Mouse (Mus musculus) intestine, postnatal 0 days (tissue): ENCODE measurements at regions not wholly inside any gene's neighbourhood (a gene's known extent, or its start where the extent isn't known, plus 50 kb on each side); places are given as distances from the start of the nearest gene placed in this dataset.

ENCODE experiments used
- ATAC-seq: fragments of 200-750 bp; cut with Nextera tagmentation; 2 replicates; pipeline ENCODE4 v1.8.0; 2017; ENCODE audit warnings: mild to moderate bottlenecking, moderate TSS enrichment, moderate library complexity
- H3K27ac ChIP-seq: fragments of 300-500 bp; sonication (generic); 2 replicates; pipeline ENCODE4 v1.5.1; 2014; ENCODE audit warnings: mild to moderate bottlenecking, low read depth, low read length, moderate library complexity
- H3K27me3 ChIP-seq: fragments of 300-500 bp; sonication (generic); replicated peaks from 2 replicates; pipeline ENCODE4 v1.6.1; 2014; ENCODE audit warnings: low read length, mixed read lengths; ENCODE audit not compliant: control insufficient read depth, insufficient read depth
- H3K36me3 ChIP-seq: fragments of 300-500 bp; sonication (generic); 2 replicates; pipeline ENCODE4 v1.6.1; 2014; ENCODE audit warnings: mild to moderate bottlenecking, moderate library complexity; ENCODE audit not compliant: control insufficient read depth, insufficient read depth
- H3K4me1 ChIP-seq: fragments of 300-500 bp; sonication (generic); replicated peaks from 2 replicates; pipeline ENCODE4 v1.6.1; 2014; ENCODE audit warnings: antibody characterized with exemption, low read length, mixed read lengths; ENCODE audit not compliant: control insufficient read depth, insufficient read depth
- H3K4me2 ChIP-seq: fragments of 300-500 bp; sonication (generic); replicated peaks from 2 replicates; pipeline ENCODE4 v1.6.1; 2014; ENCODE audit warnings: low read depth, mild to moderate bottlenecking, moderate library complexity
- H3K4me3 ChIP-seq: fragments of 300-500 bp; sonication (generic); 2 replicates; pipeline ENCODE4 v1.5.1; 2014; ENCODE audit warnings: low read depth, low read length
- H3K9ac ChIP-seq: fragments of 300-500 bp; sonication (generic); 2 replicates; pipeline ENCODE4 v1.6.1; 2014; ENCODE audit warnings: mild to moderate bottlenecking, low read depth, low read length
- H3K9me3 ChIP-seq: fragments of 300-500 bp; sonication (generic); 2 replicates; pipeline ENCODE4 v1.6.1; 2016; ENCODE audit warnings: mixed run types; ENCODE audit not compliant: control insufficient read depth
- CTCF ChIP-seq: sonication (generic); IDR thresholded peaks from 2 replicates; pipeline ENCODE4 v1.5.1; 2016; ENCODE audit warnings: low read depth, mild to moderate bottlenecking, control low read depth, antibody characterized with exemption, moderate library complexity
- WGBS: fragments of 180-500 bp; shearing (Covaris S2); extraction: QIAGEN DNeasy Blood & Tissue Kit; methylation state at CpG from one replicate; pipeline ENCODE4 v1.1.7; 2014; 5-methylcytosine and 5-hydroxymethylcytosine counted together

- 88% methylated on average over 6 of the region's 6 CpGs for WGBS
- no peak overlapping the region for H3K9ac ChIP-seq
- no peak overlapping the region for H3K4me2 ChIP-seq
- H3K27ac ChIP-seq: no peak overlapping the region
- ATAC-seq: no peak
- no peak for TF ChIP-seq CTCF
- no peaks in the 10 kb centered on the region for H3K9me3 ChIP-seq
- H3K4me3 ChIP-seq: no peak overlapping the region
- no peaks in the 10 kb centered on the region for H3K36me3 ChIP-seq
- no peaks in the 10 kb centered on the region for H3K27me3 ChIP-seq
- H3K4me1 ChIP-seq: no peaks in the 10 kb centered on the region
Observed at GRCm38 (mm10) chr1:23674357-23674756, 87.2 kb upstream of the B3gat2 start.

GRCm38 (mm10) chr1:23676301-23676700 lies 85.3 kb upstream of the B3gat2 start:
- Histone ChIP-seq H3K9ac (no peak overlapping the region), H3K36me3 (no peaks in the 10 kb centered on the region), H3K27me3 (no peaks in the 10 kb centered on the region), H3K9me3 (no peaks in the 10 kb centered on the region), H3K27ac (no peak overlapping the region), H3K4me2 (no peak overlapping the region), H3K4me3 (no peak overlapping the region), H3K4me1 (no peaks in the 10 kb centered on the region)
- WGBS: 80% methylated on average over 2 of the region's 2 CpGs
- TF ChIP-seq CTCF: no peak
- no peak for ATAC-seq

DNA sequence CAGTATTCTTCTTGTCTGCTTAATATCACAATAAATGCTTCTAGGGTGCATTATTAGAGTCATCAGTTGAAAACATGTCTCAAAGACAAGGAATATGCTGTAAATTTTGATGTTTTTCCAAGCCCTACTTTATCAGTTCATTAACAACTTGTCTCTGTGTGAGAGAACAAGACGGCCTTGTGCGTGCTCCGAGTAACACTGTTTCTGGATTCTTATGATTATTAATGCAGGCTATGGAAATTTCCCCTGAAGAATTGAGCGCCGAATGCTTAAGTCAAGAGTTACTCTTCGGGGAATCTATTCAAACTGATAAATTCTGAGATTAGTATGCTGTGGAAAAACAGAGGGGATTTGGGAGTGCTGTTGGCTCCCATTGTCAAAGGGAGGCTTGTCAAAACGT lies 72.2 kb upstream of the B3gat2 start:
- 82% methylated on average over 7 of the region's 7 CpGs for WGBS

GRCm38 (mm10) chr1:23705489-23705888 lies 56.1 kb upstream of the B3gat2 start:
- no peak overlapping the region for H3K9ac ChIP-seq
- WGBS: 25% methylated on average over 6 of the region's 6 CpGs
- no peaks in the 10 kb centered on the region for H3K27me3 ChIP-seq
- TF ChIP-seq CTCF: peak; percentile 67
- H3K36me3 ChIP-seq: no peaks in the 10 kb centered on the region
- H3K4me3 ChIP-seq: no peak overlapping the region
- H3K4me2 ChIP-seq: no peak overlapping the region
- ATAC-seq: no peak
- H3K9me3 ChIP-seq: no peaks in the 10 kb centered on the region
- no peaks in the 10 kb centered on the region for H3K4me1 ChIP-seq
- no peak overlapping the region for H3K27ac ChIP-seq

More for the DNA sequence above, 72.2 kb upstream of the B3gat2 start:
- Histone ChIP-seq H3K9me3 (no peaks in the 10 kb centered on the region), H3K36me3 (no peaks in the 10 kb centered on the region), H3K4me1 (no peaks in the 10 kb centered on the region), H3K27ac (no peak overlapping the region), H3K27me3 (no peaks in the 10 kb centered on the region), H3K4me3 (no peak overlapping the region), H3K4me2 (no peak overlapping the region), H3K9ac (no peak overlapping the region)
- no peak for TF ChIP-seq CTCF
- no peak for ATAC-seq

DNA sequence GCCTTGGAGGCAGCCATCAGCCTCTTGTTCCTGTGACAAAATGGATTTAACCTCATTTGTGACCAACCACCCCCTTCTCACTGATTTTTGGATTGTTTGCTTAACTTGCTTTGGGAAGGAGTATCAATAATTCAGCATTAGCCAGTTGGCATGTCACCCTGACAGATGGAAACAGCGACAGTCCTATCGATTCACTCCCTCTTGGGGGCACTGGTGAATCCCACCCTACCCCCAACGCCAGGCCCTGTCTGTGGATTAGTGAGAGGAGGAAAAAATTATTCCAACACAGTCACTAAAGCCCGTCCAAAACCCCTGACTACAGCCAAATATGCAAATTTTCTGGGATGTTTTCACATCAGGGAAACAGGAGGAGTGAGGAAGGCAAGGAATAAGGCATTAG lies 55.1 kb upstream of the B3gat2 start:
- 50% methylated on average over 4 of the region's 4 CpGs for WGBS
- no peaks in the 10 kb centered on the region for H3K27me3 ChIP-seq
- no peak for TF ChIP-seq CTCF
- H3K9ac ChIP-seq: no peak overlapping the region
- no peak for ATAC-seq
- H3K27ac ChIP-seq: no peak overlapping the region
- H3K4me2 ChIP-seq: no peak overlapping the region
- H3K36me3 ChIP-seq: no peaks in the 10 kb centered on the region
- H3K9me3 ChIP-seq: no peaks in the 10 kb centered on the region
- H3K4me3 ChIP-seq: no peak overlapping the region
- no peaks in the 10 kb centered on the region for H3K4me1 ChIP-seq
